Mouse (Mus musculus): ENCODE data around the gene Fam131a. TPM values are rescaled to one million over a fixed set of nuclear protein-coding genes. Genes with fewer than 3 reads are reported as not detected.

The Fam131a gene
- polyA plus RNA-seq, 1 experiment from 2014 or later = 11.2 TPM

- no peak for DNase-seq (ENCODE audit: low spot score)
- no peaks in the 10 kb centered on the region for H3K27me3 ChIP-seq (replicated peaks; ENCODE audit: control insufficient read depth, insufficient read depth, low read length)
- peaks cover 67% of the 10 kb centered on the region for H3K36me3 ChIP-seq (ENCODE audit: control insufficient read depth, insufficient read depth, low read length)
- H3K9me3 ChIP-seq (ENCODE audit: control insufficient read depth, low read length) = no peaks in the 10 kb centered on the region
- no peak overlapping the region for H3K4me3 ChIP-seq (ENCODE audit: low read depth, low read length)
- no peak for ATAC-seq (ENCODE audit: low read depth)
- H3K4me2 ChIP-seq (ENCODE audit: low read depth, low read length) = no peak overlapping the region
- WGBS = 85% methylated on average over 3 of the region's 3 CpGs
- H3K4me1 ChIP-seq (ENCODE audit: control insufficient read depth, insufficient read depth, low read length) = peaks cover 8% of the 10 kb centered on the region
- no peak overlapping the region for H3K9ac ChIP-seq (ENCODE audit: low read depth, low read length)
- H3K27ac ChIP-seq (replicated peaks; ENCODE audit: low read depth, low read length) = no peak overlapping the region
Observed at GRCm38 (mm10) chr16:20690774-20691173, 2.3 kb upstream of the Fam131a start.

- H3K27ac ChIP-seq (replicated peaks; ENCODE audit: low read depth, low read length) = no peak overlapping the region
- H3K4me1 ChIP-seq (ENCODE audit: control insufficient read depth, insufficient read depth, low read length) = peaks cover 15% of the 10 kb centered on the region
- H3K9ac ChIP-seq (ENCODE audit: low read depth, low read length) = no peak overlapping the region
- ATAC-seq (ENCODE audit: low read depth) (no peak), DNase-seq (ENCODE audit: low spot score) (no peak)
- H3K36me3 ChIP-seq (ENCODE audit: control insufficient read depth, insufficient read depth, low read length) = peaks cover 58% of the 10 kb centered on the region
- no peaks in the 10 kb centered on the region for H3K9me3 ChIP-seq (ENCODE audit: control insufficient read depth, low read length)
- no peak overlapping the region for H3K4me2 ChIP-seq (ENCODE audit: low read depth, low read length)
- WGBS = 63% methylated on average over 1 of the region's 1 CpGs
- no peak overlapping the region for H3K4me3 ChIP-seq (ENCODE audit: low read depth, low read length)
- H3K27me3 ChIP-seq (replicated peaks; ENCODE audit: control insufficient read depth, insufficient read depth, low read length) = no peaks in the 10 kb centered on the region
Observed at GRCm38 (mm10) chr16:20691617-20692016, 1.4 kb upstream of the Fam131a start.

GRCm38 (mm10) chr16:20692241-20692965, 638 bp upstream of the Fam131a start:
- peaks cover 15% of the 10 kb centered on the region for H3K4me1 ChIP-seq (ENCODE audit: control insufficient read depth, insufficient read depth, low read length)
- H3K9me3 ChIP-seq (ENCODE audit: control insufficient read depth, low read length) = no peaks in the 10 kb centered on the region
- 36% methylated on average over 16 of the region's 16 CpGs for WGBS
- peak overlapping the region; percentile 92 for H3K27ac ChIP-seq (replicated peaks; ENCODE audit: low read depth, low read length)
- no peaks in the 10 kb centered on the region for H3K27me3 ChIP-seq (replicated peaks; ENCODE audit: control insufficient read depth, insufficient read depth, low read length)
- H3K9ac ChIP-seq (ENCODE audit: low read depth, low read length) = peak overlapping the region; percentile 79; the same call in 1 of the 2 replicates
- H3K4me3 ChIP-seq (ENCODE audit: low read depth, low read length) = peak overlapping the region; percentile 63
- no peak for ATAC-seq (ENCODE audit: low read depth)
- H3K36me3 ChIP-seq (ENCODE audit: control insufficient read depth, insufficient read depth, low read length) = peaks cover 51% of the 10 kb centered on the region
- no peak for DNase-seq (ENCODE audit: low spot score)
- peak overlapping the region; percentile 94 for H3K4me2 ChIP-seq (ENCODE audit: low read depth, low read length)

GRCm38 (mm10) chr16:20694781-20695180, 1.7 kb downstream of the Fam131a start:
- 71% methylated on average over 8 of the region's 8 CpGs for WGBS
- H3K9ac ChIP-seq (ENCODE audit: low read depth, low read length) = no peak overlapping the region
- H3K27ac ChIP-seq (replicated peaks; ENCODE audit: low read depth, low read length) = peak overlapping the region; percentile 63; the same call in 1 of the 2 replicates
- peak overlapping the region; percentile 74; the same call in 1 of the 2 replicates for H3K4me2 ChIP-seq (ENCODE audit: low read depth, low read length)
- DNase-seq (ENCODE audit: low spot score) (peak; percentile 59), ATAC-seq (ENCODE audit: low read depth) (no peak)
- peaks cover 15% of the 10 kb centered on the region for H3K4me1 ChIP-seq (ENCODE audit: control insufficient read depth, insufficient read depth, low read length)
- H3K27me3 ChIP-seq (replicated peaks; ENCODE audit: control insufficient read depth, insufficient read depth, low read length) = no peaks in the 10 kb centered on the region
- peaks cover 34% of the 10 kb centered on the region for H3K36me3 ChIP-seq (ENCODE audit: control insufficient read depth, insufficient read depth, low read length)
- peak overlapping the region; percentile 37; the same call in 1 of the 2 replicates for H3K4me3 ChIP-seq (ENCODE audit: low read depth, low read length)
- H3K9me3 ChIP-seq (ENCODE audit: control insufficient read depth, low read length) = no peaks in the 10 kb centered on the region

- Histone ChIP-seq H3K4me1 (ENCODE audit: control insufficient read depth, insufficient read depth, low read length) (peaks cover 15% of the 10 kb centered on the region), H3K27ac (replicated peaks; ENCODE audit: low read depth, low read length) (peak overlapping the region; percentile 63), H3K36me3 (ENCODE audit: control insufficient read depth, insufficient read depth, low read length) (peaks cover 26% of the 10 kb centered on the region), H3K4me3 (ENCODE audit: low read depth, low read length) (peak overlapping the region; percentile 37), H3K27me3 (replicated peaks; ENCODE audit: control insufficient read depth, insufficient read depth, low read length) (no peaks in the 10 kb centered on the region), H3K4me2 (ENCODE audit: low read depth, low read length) (peak overlapping the region; percentile 74), H3K9ac (ENCODE audit: low read depth, low read length) (peak overlapping the region; percentile 65), H3K9me3 (ENCODE audit: control insufficient read depth, low read length) (no peaks in the 10 kb centered on the region)
- 2% methylated on average over 36 of the region's 46 CpGs for WGBS
- ATAC-seq (ENCODE audit: low read depth) (peak; percentile 77), DNase-seq (ENCODE audit: low spot score) (peak; percentile 95)
Observed at GRCm38 (mm10) chr16:20695622-20696323, 2.7 kb downstream of the Fam131a start.

- 75% methylated on average over 5 of the region's 5 CpGs for WGBS
- Histone ChIP-seq H3K9ac (ENCODE audit: low read depth, low read length) (no peak overlapping the region), H3K4me2 (ENCODE audit: low read depth, low read length) (no peak overlapping the region), H3K27me3 (replicated peaks; ENCODE audit: control insufficient read depth, insufficient read depth, low read length) (no peaks in the 10 kb centered on the region), H3K36me3 (ENCODE audit: control insufficient read depth, insufficient read depth, low read length) (peaks cover 23% of the 10 kb centered on the region), H3K4me3 (ENCODE audit: low read depth, low read length) (no peak overlapping the region), H3K27ac (replicated peaks; ENCODE audit: low read depth, low read length) (no peak overlapping the region), H3K4me1 (ENCODE audit: control insufficient read depth, insufficient read depth, low read length) (peaks cover 25% of the 10 kb centered on the region), H3K9me3 (ENCODE audit: control insufficient read depth, low read length) (no peaks in the 10 kb centered on the region)
- no peak for DNase-seq (ENCODE audit: low spot score)
- ATAC-seq (ENCODE audit: low read depth) = no peak
Observed at GRCm38 (mm10) chr16:20699266-20699665, 6.2 kb downstream of the Fam131a start.

GRCm38 (mm10) chr16:20700036-20700435, 7.0 kb downstream of the Fam131a start:
- ATAC-seq (ENCODE audit: low read depth) = no peak
- no peak overlapping the region for H3K9ac ChIP-seq (ENCODE audit: low read depth, low read length)
- no peak overlapping the region for H3K4me3 ChIP-seq (ENCODE audit: low read depth, low read length)
- H3K36me3 ChIP-seq (ENCODE audit: control insufficient read depth, insufficient read depth, low read length) = peaks cover 28% of the 10 kb centered on the region
- WGBS = 38% methylated on average over 5 of the region's 5 CpGs
- no peak overlapping the region for H3K4me2 ChIP-seq (ENCODE audit: low read depth, low read length)
- no peak for DNase-seq (ENCODE audit: low spot score)
- no peaks in the 10 kb centered on the region for H3K27me3 ChIP-seq (replicated peaks; ENCODE audit: control insufficient read depth, insufficient read depth, low read length)
- peaks cover 25% of the 10 kb centered on the region for H3K4me1 ChIP-seq (ENCODE audit: control insufficient read depth, insufficient read depth, low read length)
- H3K27ac ChIP-seq (replicated peaks; ENCODE audit: low read depth, low read length) = no peak overlapping the region
- H3K9me3 ChIP-seq (ENCODE audit: control insufficient read depth, low read length) = no peaks in the 10 kb centered on the region

- whole genome bisulfite sequencing = 44% methylated on average over 7 of the region's 7 CpGs
- H3K9ac ChIP-seq (ENCODE audit: low read depth, low read length) = peak overlapping the region; percentile 52; the same call in 1 of the 2 replicates
- no peaks in the 10 kb centered on the region for H3K27me3 ChIP-seq (replicated peaks; ENCODE audit: control insufficient read depth, insufficient read depth, low read length)
- H3K4me3 ChIP-seq (ENCODE audit: low read depth, low read length) = no peak overlapping the region
- DNase-seq (ENCODE audit: low spot score) (no peak), ATAC-seq (ENCODE audit: low read depth) (no peak)
- peak overlapping the region; percentile 72 for H3K27ac ChIP-seq (replicated peaks; ENCODE audit: low read depth, low read length)
- no peaks in the 10 kb centered on the region for H3K9me3 ChIP-seq (ENCODE audit: control insufficient read depth, low read length)
- H3K36me3 ChIP-seq (ENCODE audit: control insufficient read depth, insufficient read depth, low read length) = peaks cover 41% of the 10 kb centered on the region
- peaks cover 17% of the 10 kb centered on the region for H3K4me1 ChIP-seq (ENCODE audit: control insufficient read depth, insufficient read depth, low read length)
- peak overlapping the region; percentile 28; the same call in 1 of the 2 replicates for H3K4me2 ChIP-seq (ENCODE audit: low read depth, low read length)
Observed at GRCm38 (mm10) chr16:20701316-20701715, 8.3 kb downstream of the Fam131a start.
